Mouse (Mus musculus) CH12.LX (cell line): ENCODE measurements at regions not wholly inside any gene's neighbourhood (a gene's known extent, or its start where the extent isn't known, plus 50 kb on each side); places are given as distances from the start of the nearest gene placed in this dataset.

Source experiments
- DNase-seq: peaks from one replicate; pipeline ENCODE4 v3.0.0-alpha.2; 2013; ENCODE audit errors: extremely low read depth
- H3K27ac ChIP-seq: 2 replicates; pipeline ENCODE4 v1.5.1; 2012; ENCODE audit warnings: low read depth, mild to moderate bottlenecking, control low read depth, moderate library complexity; ENCODE audit not compliant: insufficient read depth
- H3K27me3 ChIP-seq: replicated peaks from 2 replicates; pipeline ENCODE3; 2012; ENCODE audit warnings: inconsistent platforms
- H3K36me3 ChIP-seq, 2 experiments: replicated peaks in 1 of 2; 2 replicates each; pipeline versions ENCODE3 to v1.6.1; 2012; ENCODE audit warnings: inconsistent platforms in 1 of 2, low read length in 1 of 2, mild to moderate bottlenecking in 1 of 2, mixed read lengths in 1 of 2, moderate library complexity in 1 of 2; ENCODE audit not compliant: control insufficient read depth in 1 of 2, insufficient read depth in 1 of 2
- H3K4me1 ChIP-seq, 2 experiments: 2 replicates each; pipeline ENCODE4 v1.6.1; 2012; ENCODE audit warnings: inconsistent platforms in 1 of 2, moderate library complexity in 1 of 2; ENCODE audit not compliant: insufficient read depth in 2 of 2, control insufficient read depth in 1 of 2
- H3K4me2 ChIP-seq: 2 replicates; pipeline ENCODE4 v1.6.1; 2012; ENCODE audit warnings: low read depth, mild to moderate bottlenecking, control low read depth; ENCODE audit not compliant: poor library complexity, insufficient read depth, severe bottlenecking
- H3K4me3 ChIP-seq, 3 experiments: fragments of 150-350 bp in 1 of 3; sonication (generic) in 1 of 3; replicated peaks in 1 of 3; 2 replicates each; pipeline versions ENCODE3 to v1.5.1; 2011 to 2012; ENCODE audit warnings: low read depth in 2 of 3, low read length in 2 of 3, mild to moderate bottlenecking in 2 of 3, moderate library complexity in 2 of 3, control low read depth in 1 of 3, improper control_type of control experiment in 1 of 3, inconsistent platforms in 1 of 3, mixed read lengths in 1 of 3; ENCODE audit not compliant: poor library complexity in 1 of 3
- H3K79me2 ChIP-seq: replicated peaks from 2 replicates; pipeline ENCODE4 v1.6.1; 2012; ENCODE audit warnings: mild to moderate bottlenecking, moderate library complexity; ENCODE audit not compliant: control insufficient read depth, poor library complexity, insufficient read depth, severe bottlenecking; ENCODE audit errors: extremely low read depth
- H3K9ac ChIP-seq: 2 replicates; pipeline ENCODE4 v1.6.1; 2012; ENCODE audit warnings: low read depth, mild to moderate bottlenecking, control low read depth, moderate library complexity; ENCODE audit not compliant: insufficient read depth
- H3K9me3 ChIP-seq: replicated peaks from 2 replicates; pipeline ENCODE3; 2012; ENCODE audit warnings: low read length, inconsistent platforms, mixed read lengths
- CHD2 ChIP-seq: IDR thresholded peaks from 2 replicates; pipeline ENCODE4 v1.6.1; 2011; ENCODE audit warnings: low read length, improper control_type of control experiment
- E2F4 ChIP-seq: IDR thresholded peaks from 2 replicates; pipeline ENCODE4 v1.6.1; 2011; ENCODE audit warnings: low read depth, low read length, improper control_type of control experiment; ENCODE audit not compliant: insufficient replicate concordance
- ELF1 ChIP-seq: IDR thresholded peaks from 2 replicates; pipeline ENCODE4 v1.6.1; 2014; ENCODE audit warnings: low read depth, mild to moderate bottlenecking, inconsistent platforms, low read length, improper control_type of control experiment
- GABPA ChIP-seq: IDR thresholded peaks from 2 replicates; pipeline ENCODE4 v1.6.1; 2012; ENCODE audit warnings: low read depth, low read length, improper control_type of control experiment, inconsistent platforms; ENCODE audit not compliant: insufficient replicate concordance
- JUN ChIP-seq: IDR thresholded peaks from 2 replicates; pipeline ENCODE4 v1.6.1; 2011; ENCODE audit warnings: low read depth, mild to moderate bottlenecking, low read length, improper control_type of control experiment, moderate library complexity; ENCODE audit not compliant: insufficient read depth
- JUND ChIP-seq: conservative IDR thresholded peaks from 2 replicates; pipeline ENCODE4 v1.6.1; 2011; ENCODE audit warnings: low read depth, low read length, improper control_type of control experiment
- MAFK ChIP-seq: IDR thresholded peaks from 2 replicates; pipeline ENCODE4 v1.6.1; 2011; ENCODE audit warnings: low read length, improper control_type of control experiment; ENCODE audit not compliant: insufficient replicate concordance
- MAX ChIP-seq: IDR thresholded peaks from 2 replicates; pipeline ENCODE4 v1.6.1; 2011; ENCODE audit warnings: low read length, improper control_type of control experiment
- MAZ ChIP-seq: IDR thresholded peaks from 2 replicates; pipeline ENCODE4 v1.6.1; 2012; ENCODE audit warnings: low read depth, mild to moderate bottlenecking, inconsistent platforms, low read length, improper control_type of control experiment, moderate library complexity
- MYC ChIP-seq: IDR thresholded peaks from 2 replicates; pipeline ENCODE4 v1.6.1; 2011; ENCODE audit warnings: low read depth, mild to moderate bottlenecking, improper control_type of control experiment, low read length
- NELFE ChIP-seq: IDR thresholded peaks from 2 replicates; pipeline ENCODE4 v1.6.1; 2011; ENCODE audit warnings: low read depth, low read length, improper control_type of control experiment
- POLR2AphosphoS2 ChIP-seq: IDR thresholded peaks from 2 replicates; pipeline ENCODE4 v1.6.1; 2011; ENCODE audit warnings: low read depth, low read length, improper control_type of control experiment
- RAD21 ChIP-seq: IDR thresholded peaks from 2 replicates; pipeline ENCODE4 v1.6.1; 2011; ENCODE audit warnings: low read depth, mild to moderate bottlenecking, low read length, improper control_type of control experiment, moderate library complexity
- SIN3A ChIP-seq: IDR thresholded peaks from 2 replicates; pipeline ENCODE4 v1.6.1; 2012; ENCODE audit warnings: low read length, improper control_type of control experiment, inconsistent platforms
- SMC3 ChIP-seq: IDR thresholded peaks from 2 replicates; pipeline ENCODE4 v1.6.1; 2011; ENCODE audit warnings: low read depth, low read length, improper control_type of control experiment
- ZKSCAN1 ChIP-seq: IDR thresholded peaks from 2 replicates; pipeline ENCODE4 v1.6.1; 2012; ENCODE audit warnings: low read depth, inconsistent platforms, low read length, improper control_type of control experiment, borderline replicate concordance
- dilution Hi-C: fragments of 300-500 bp; cut with MboI; formaldehyde crosslinking; loops from 2 replicates; pipeline ENCODE4 v1.14.3; 2020; ENCODE audit warnings: low sequenced_read_pairs; ENCODE audit not compliant: extremely low pct_unique_long_range_greater_than_20kb, extremely low pct_ligation_motif_present
- in situ Hi-C: fragments of 300-500 bp; cut with MboI; formaldehyde crosslinking; loops from 3 replicates; pipeline ENCODE4 v1.14.3; 2019; ENCODE audit warnings: low sequenced_read_pairs, low pct_ligation_motif_present, low pct_unique_long_range_greater_than_20kb, mixed read lengths

DNA sequence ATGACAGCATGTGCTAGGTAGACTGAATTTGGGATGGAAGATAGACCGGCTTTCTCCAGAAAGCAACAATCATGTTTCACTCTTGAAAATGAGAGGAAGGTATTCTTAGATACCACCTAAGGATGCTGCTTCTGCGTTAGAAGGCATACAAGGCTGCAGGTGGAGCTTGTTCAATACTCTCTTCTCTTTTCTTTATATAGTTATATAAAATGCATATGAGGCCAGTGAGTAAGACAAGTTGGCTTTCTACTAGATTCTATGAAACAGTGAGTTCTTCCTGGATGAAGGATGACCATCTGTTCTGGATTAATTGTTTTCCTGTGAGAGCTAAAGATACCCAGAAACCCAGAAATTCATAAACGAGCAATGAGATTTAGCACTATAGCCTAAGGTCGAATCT is 231.3 kb upstream of the Pdzrn3 start:
- dilution Hi-C loops = no loop called here
- H3K9ac ChIP-seq = no peak overlapping the region

DNA sequence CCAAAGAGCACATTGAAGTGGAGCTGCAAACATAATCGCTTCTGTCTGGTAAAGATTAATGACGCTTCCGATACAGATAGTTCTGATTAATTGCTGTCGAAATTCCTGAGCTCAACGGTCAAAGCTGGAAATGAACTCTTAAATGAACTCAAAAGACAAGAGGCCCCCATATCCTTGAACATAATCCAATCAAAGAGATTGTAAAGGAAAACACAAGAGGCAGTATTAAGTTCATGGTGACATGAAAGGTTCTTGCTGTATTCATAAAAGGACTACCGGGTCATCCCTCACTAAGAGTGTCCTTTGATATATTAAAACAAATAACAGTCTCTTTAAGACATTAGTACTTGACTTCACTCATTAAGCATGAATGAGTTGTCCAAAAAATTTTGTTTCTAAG is 225.4 kb upstream of the Pdzrn3 start:
- Histone ChIP-seq H3K9me3 (peaks cover 44% of the 10 kb centered on the region), H3K4me3 (no peak overlapping the region), H3K4me2 (no peak overlapping the region), H3K9ac (no peak overlapping the region), H3K4me1 (no peaks in the 10 kb centered on the region), H3K27ac (no peak overlapping the region), H3K36me3 (no peaks in the 10 kb centered on the region), H3K79me2 (no peaks in the 10 kb centered on the region), H3K27me3 (no peaks in the 10 kb centered on the region)
- no peak for DNase-seq
- TF ChIP-seq MAZ = no peak
- TF ChIP-seq SIN3A = no peak
- TF ChIP-seq MAFK = no peak
- TF ChIP-seq ELF1 = no peak
- TF ChIP-seq SMC3 = no peak
- TF ChIP-seq E2F4 = no peak
- TF ChIP-seq MAX = no peak
- no peak for TF ChIP-seq POLR2AphosphoS2
- no peak for TF ChIP-seq CHD2
- TF ChIP-seq MYC = no peak
- TF ChIP-seq RAD21 = no peak
- in situ Hi-C loops = no loop called here
- dilution Hi-C loops = no loop called here

More for the DNA sequence above, 231.3 kb upstream of the Pdzrn3 start:
- H3K79me2 ChIP-seq = no peaks in the 10 kb centered on the region
- TF ChIP-seq GABPA (no peak), JUN (no peak), POLR2AphosphoS2 (no peak), CHD2 (no peak), RAD21 (no peak), SIN3A (no peak), ZKSCAN1 (no peak), JUND (no peak), ELF1 (no peak), SMC3 (no peak), NELFE (no peak)
- in situ Hi-C loops = no loop called here
- no peak for DNase-seq
- no peak overlapping the region for H3K27ac ChIP-seq
- H3K4me3 ChIP-seq = no peak overlapping the region
- H3K27me3 ChIP-seq = no peaks in the 10 kb centered on the region
- H3K36me3 ChIP-seq = no peaks in the 10 kb centered on the region
- no peak overlapping the region for H3K4me2 ChIP-seq
- no peaks in the 10 kb centered on the region for H3K4me1 ChIP-seq
- peaks cover 56% of the 10 kb centered on the region for H3K9me3 ChIP-seq
